Mouse (Mus musculus) kidney, postnatal 0 days (tissue): Measurements from ENCODE around the gene Tardbp. TPM values are rescaled to one million over a fixed set of nuclear protein-coding genes. Genes with fewer than 3 reads are reported as not detected.
A peak's percentile ranks its signal among the peaks of the same experiment; 100 is the strongest.

Experiments
- ATAC-seq: fragments of 200-750 bp; cut with Nextera tagmentation; replicated peaks from 2 replicates; pipeline ENCODE4 v1.8.0; 2017; ENCODE audit warnings: low read depth, moderate number of reproducible peaks, moderate TSS enrichment, moderate library complexity; ENCODE audit not compliant: low FRiP score
- DNase-seq: peaks from one replicate; pipeline ENCODE4 v3.0.0-alpha.2; 2016; ENCODE audit warnings: low spot score
- H3K27ac ChIP-seq: fragments of 300-500 bp; sonication (generic); 2 replicates; pipeline ENCODE4 v1.5.1; 2014; ENCODE audit warnings: mild to moderate bottlenecking
- H3K27me3 ChIP-seq: fragments of 300-500 bp; sonication (generic); 2 replicates; pipeline ENCODE4 v1.6.1; 2014; ENCODE audit warnings: low read length, mixed read lengths; ENCODE audit not compliant: insufficient read depth
- H3K36me3 ChIP-seq: fragments of 300-500 bp; sonication (generic); 2 replicates; pipeline ENCODE4 v1.6.1; 2014; ENCODE audit warnings: low read length, mixed read lengths; ENCODE audit not compliant: insufficient read depth
- H3K4me1 ChIP-seq: fragments of 300-500 bp; sonication (generic); replicated peaks from 2 replicates; pipeline ENCODE4 v1.6.1; 2014; ENCODE audit warnings: antibody characterized with exemption, low read length, mixed read lengths; ENCODE audit not compliant: insufficient read depth
- H3K4me2 ChIP-seq: fragments of 300-500 bp; sonication (generic); 2 replicates; pipeline ENCODE4 v1.6.1; 2014; ENCODE audit warnings: mild to moderate bottlenecking, low read length, moderate library complexity, mixed read lengths
- H3K4me3 ChIP-seq: fragments of 300-500 bp; sonication (generic); replicated peaks from 2 replicates; pipeline ENCODE4 v1.5.1; 2014; ENCODE audit warnings: low read depth, low read length
- H3K9ac ChIP-seq: fragments of 300-500 bp; sonication (generic); 2 replicates; pipeline ENCODE4 v1.6.1; 2014; ENCODE audit warnings: low read depth, low read length
- H3K9me3 ChIP-seq: fragments of 300-500 bp; sonication (generic); replicated peaks from 2 replicates; pipeline ENCODE4 v1.6.1; 2016; ENCODE audit warnings: low read length, inconsistent platforms, mixed read lengths
- CTCF ChIP-seq: IDR thresholded peaks from 2 replicates; pipeline ENCODE4 v1.5.1; 2016; ENCODE audit warnings: antibody characterized with exemption, low read depth, mild to moderate bottlenecking, moderate library complexity
- WGBS: fragments of 180-500 bp; shearing (Covaris S2); extraction: QIAGEN DNeasy Blood & Tissue Kit; methylation state at CpG from one replicate; pipeline ENCODE4 v1.1.7; 2014; 5-methylcytosine and 5-hydroxymethylcytosine counted together
- polyA plus RNA-seq: library from polyadenylated mRNA; unstranded; fragments of >200 nt; fragmentation: Nextera tagmentation; extraction: Ambion mirVana; gene quantifications from 2 replicates; pipeline ENCODE4 v1.2.1, GENCODE M21; 2015

The Tardbp gene
- polyA plus RNA-seq, 1 experiment from 2014 or later = 241 TPM

DNA sequence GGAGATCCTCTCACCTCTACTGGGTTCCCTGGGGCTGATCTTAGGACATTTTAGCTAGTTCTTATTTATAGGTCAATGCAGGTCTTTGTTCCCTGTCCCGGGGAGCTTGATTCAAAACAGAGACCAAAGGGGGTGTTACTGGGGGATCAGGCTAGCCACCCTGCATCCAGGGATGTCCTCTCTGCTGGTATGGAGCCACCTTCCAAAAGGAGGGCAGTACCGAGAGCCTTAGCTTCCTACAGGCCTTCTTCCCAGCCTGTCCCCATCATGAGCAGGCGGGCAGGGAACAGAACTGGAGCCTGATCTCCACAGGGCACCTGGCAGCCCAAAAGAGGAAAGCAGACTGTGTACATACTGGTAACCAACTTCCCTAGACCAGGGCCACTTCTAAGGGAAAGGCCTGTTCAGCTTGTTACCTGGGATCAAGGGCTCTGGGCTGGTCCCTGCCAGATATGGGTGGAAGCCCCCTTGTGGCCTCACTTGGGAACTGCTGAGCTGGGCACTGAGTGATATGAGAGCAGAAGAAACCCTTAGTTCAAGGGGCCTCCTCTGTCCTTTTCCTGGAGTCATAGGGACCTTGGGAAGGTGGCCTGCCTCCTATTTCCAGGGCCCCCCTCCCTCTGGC, 22.2 kb downstream of the Tardbp start:
- H3K4me1 ChIP-seq = 0 out of 2 replicates have a peak, but pooled peaks cover 3% of the 10 kb centered on the region
- no peak for ATAC-seq
- H3K27ac ChIP-seq = no peak overlapping the region
- no peaks in the 10 kb centered on the region for H3K36me3 ChIP-seq
- no peaks in the 10 kb centered on the region for H3K9me3 ChIP-seq
- no peak overlapping the region for H3K4me2 ChIP-seq
- no peak overlapping the region for H3K4me3 ChIP-seq
- peak; percentile 52 for DNase-seq
- peak; percentile 74 for TF ChIP-seq CTCF
- no peak overlapping the region for H3K9ac ChIP-seq
- no peaks in the 10 kb centered on the region for H3K27me3 ChIP-seq
- 91% methylated on average over 3 of the region's 3 CpGs for WGBS

DNA sequence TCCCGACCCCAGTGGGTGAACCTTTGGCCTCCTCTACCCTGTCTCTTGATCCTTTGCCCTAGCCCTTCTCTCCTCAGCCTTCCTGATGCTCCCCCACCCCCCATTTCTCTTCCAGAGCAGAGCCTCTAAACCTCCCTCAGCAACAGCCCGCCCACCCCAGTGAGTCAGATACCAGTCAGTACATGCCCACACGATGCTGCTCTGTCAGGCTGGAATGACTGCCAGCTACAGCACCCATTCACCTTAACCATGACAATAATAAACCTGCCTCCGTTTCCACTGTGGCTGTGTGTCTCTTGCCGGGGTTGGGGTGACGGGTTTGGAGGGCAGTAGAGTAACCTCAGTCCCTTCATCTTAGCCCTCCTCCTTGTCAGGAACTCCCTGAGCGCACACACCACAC, 22.7 kb downstream of the Tardbp start:
- 0 out of 2 replicates have a peak, but pooled peaks cover 3% of the 10 kb centered on the region for H3K4me1 ChIP-seq
- no peak for TF ChIP-seq CTCF
- no peak overlapping the region for H3K4me2 ChIP-seq
- no peak overlapping the region for H3K9ac ChIP-seq
- ATAC-seq (no peak), DNase-seq (no peak)
- WGBS = 72% methylated on average over 7 of the region's 7 CpGs
- no peaks in the 10 kb centered on the region for H3K36me3 ChIP-seq
- H3K4me3 ChIP-seq = no peak overlapping the region
- no peak overlapping the region for H3K27ac ChIP-seq
- H3K9me3 ChIP-seq = no peaks in the 10 kb centered on the region
- H3K27me3 ChIP-seq = no peaks in the 10 kb centered on the region

DNA sequence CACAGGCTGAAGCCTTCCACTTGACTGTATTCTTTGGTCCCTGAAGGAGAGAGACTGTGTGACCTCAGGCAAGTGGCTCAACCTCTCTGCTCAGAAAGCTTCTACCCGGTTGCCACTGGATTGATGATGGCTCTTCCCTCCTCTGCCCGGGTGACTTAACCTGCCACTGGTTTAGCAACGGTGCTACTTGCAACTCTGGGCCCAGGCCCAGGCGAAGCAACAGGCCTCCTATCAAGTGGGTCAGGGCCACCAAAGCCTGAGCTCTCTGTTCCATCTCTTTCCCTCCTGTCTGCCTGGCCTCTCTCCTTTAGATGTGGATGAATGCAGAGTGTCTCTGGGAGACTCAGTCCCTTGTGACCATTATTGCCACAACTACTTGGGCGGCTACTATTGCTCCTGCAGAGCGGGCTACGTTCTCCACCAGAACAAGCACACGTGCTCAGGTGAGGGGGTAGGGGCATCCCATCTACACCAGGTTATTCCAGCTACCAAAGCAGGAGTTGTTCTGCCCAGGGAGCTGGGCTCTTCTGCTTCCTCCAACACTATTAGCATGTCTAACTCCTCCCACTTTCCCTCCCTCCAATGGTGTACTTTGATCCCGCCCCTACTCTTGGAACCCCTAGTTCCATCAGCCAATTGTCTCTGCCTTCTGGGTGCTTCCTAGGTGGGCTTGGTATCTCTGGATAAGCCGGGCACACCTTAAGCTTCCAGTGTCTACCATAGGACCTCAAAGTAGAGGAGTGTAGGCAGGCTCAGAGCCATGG, 23.3 kb downstream of the Tardbp start:
- DNase-seq = no peak
- Histone ChIP-seq H3K4me1 (0 out of 2 replicates have a peak, but pooled peaks cover 3% of the 10 kb centered on the region), H3K4me3 (no peak overlapping the region), H3K27ac (no peak overlapping the region), H3K27me3 (no peaks in the 10 kb centered on the region), H3K36me3 (0 out of 2 replicates have a peak, but pooled peaks cover 1% of the 10 kb centered on the region), H3K9me3 (no peaks in the 10 kb centered on the region), H3K9ac (no peak overlapping the region), H3K4me2 (no peak overlapping the region)
- no peak for TF ChIP-seq CTCF
- ATAC-seq = no peak
- 79% methylated on average over 10 of the region's 10 CpGs for WGBS

DNA sequence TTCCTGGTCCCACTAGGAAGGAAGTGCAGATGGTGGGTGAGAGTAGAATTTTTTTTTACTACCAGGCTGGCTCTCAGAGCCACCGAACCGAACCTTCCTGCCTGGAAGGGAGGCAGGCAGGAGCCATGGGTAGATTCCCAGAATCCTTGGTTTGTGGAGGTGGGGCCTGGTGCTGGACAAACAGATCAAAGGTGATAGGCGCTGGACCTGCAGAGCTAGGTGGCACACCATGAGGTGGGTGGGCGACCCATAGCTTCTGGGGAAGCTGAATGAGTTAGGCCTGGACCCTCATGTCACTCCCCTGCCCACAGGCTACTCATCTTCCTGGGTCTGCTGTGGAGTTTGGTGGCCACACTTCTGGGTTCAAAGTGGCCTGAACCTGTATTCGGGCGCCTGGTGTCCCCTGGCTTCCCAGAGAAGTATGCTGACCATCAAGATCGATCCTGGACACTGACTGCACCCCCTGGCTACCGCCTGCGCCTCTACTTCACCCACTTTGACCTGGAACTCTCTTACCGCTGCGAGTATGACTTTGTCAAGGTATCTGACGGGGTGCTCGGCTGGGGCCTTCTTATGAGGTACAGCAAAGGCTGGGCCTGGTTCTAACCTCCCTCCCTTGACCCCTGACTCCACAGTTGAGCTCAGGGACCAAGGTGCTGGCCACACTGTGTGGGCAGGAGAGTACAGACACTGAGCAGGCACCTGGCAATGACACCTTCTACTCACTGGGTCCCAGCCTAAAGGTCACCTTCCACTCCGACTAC, 24.3 kb downstream of the Tardbp start, which contains the start of gene Masp2:
Masp2 (plus strand) TSS at position 198 of the 764 bp plus-strand sequence.
- no peak for TF ChIP-seq CTCF
- H3K27ac ChIP-seq = no peak within 1 kb of the TSS
- no peak within 1 kb of the TSS for H3K9ac ChIP-seq
- no peak for ATAC-seq
- H3K4me1 ChIP-seq = no peaks in the 10 kb centered on the region
- 0 out of 2 replicates have a peak, but pooled peaks cover 8% of the 10 kb centered on the region for H3K36me3 ChIP-seq
- no peak for DNase-seq
- H3K27me3 ChIP-seq = no peaks in the 10 kb centered on the region
- H3K9me3 ChIP-seq = no peaks in the 10 kb centered on the region
- H3K4me3 ChIP-seq = no peak within 1 kb of the TSS
- WGBS = 91% methylated on average over 14 of the region's 14 CpGs
- no peak within 1 kb of the TSS for H3K4me2 ChIP-seq

DNA sequence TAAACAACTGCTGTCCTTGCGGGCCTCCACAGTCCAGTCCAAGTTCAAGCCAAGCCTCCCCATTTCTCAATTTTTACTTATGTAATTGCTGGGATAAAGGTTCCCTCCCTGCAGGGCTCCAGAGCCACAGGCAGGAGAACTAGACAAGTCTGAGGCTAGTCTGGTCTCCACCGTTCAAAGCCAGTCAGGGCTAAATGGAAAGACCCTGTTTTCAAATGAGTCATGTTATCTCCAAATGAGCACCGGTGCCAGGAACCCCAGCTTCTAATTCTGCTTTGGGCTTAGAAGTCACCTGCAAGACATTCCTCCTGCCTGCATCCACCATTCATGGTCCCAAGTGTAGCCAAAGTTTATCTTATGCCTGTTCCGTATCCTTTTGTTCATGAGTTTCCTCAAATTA, 24.9 kb downstream of the Tardbp start:
- no peak for TF ChIP-seq CTCF
- Histone ChIP-seq H3K27me3 (no peaks in the 10 kb centered on the region), H3K4me3 (no peak overlapping the region), H3K36me3 (0 out of 2 replicates have a peak, but pooled peaks cover 9% of the 10 kb centered on the region), H3K4me2 (no peak overlapping the region), H3K9me3 (no peaks in the 10 kb centered on the region), H3K27ac (no peak overlapping the region), H3K9ac (no peak overlapping the region), H3K4me1 (no peaks in the 10 kb centered on the region)
- ATAC-seq (no peak), DNase-seq (no peak)
- 74% methylated on average over 4 of the region's 4 CpGs for WGBS

DNA sequence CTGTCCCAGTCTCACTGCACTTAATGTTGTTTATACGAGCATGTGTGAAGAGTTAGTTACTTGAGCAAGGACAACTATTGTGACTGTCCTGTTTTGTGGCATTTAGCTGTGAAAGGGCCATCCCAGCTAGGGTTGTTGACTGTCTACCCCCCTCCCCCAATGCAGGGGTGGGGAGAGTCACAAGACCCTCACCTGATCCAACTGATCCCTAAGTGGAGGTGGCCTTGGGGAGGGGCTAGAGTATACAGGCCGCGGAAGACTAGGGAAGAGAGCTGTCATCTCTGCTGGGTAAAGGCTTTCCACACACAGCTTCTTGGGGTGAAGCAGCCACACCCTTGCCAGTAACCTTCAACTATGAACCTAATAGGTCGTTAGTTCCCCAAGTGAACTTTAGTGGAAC, 26.5 kb downstream of the Tardbp start:
- no peak for TF ChIP-seq CTCF
- no peaks in the 10 kb centered on the region for H3K27me3 ChIP-seq
- no peaks in the 10 kb centered on the region for H3K4me1 ChIP-seq
- H3K9me3 ChIP-seq = no peaks in the 10 kb centered on the region
- 83% methylated on average over 4 of the region's 4 CpGs for WGBS
- H3K9ac ChIP-seq = no peak overlapping the region
- no peak overlapping the region for H3K4me2 ChIP-seq
- H3K27ac ChIP-seq = no peak overlapping the region
- H3K4me3 ChIP-seq = no peak overlapping the region
- no peak for DNase-seq
- ATAC-seq = no peak
- peaks cover 13% of the 10 kb centered on the region; the same call in 1 of the 2 replicates for H3K36me3 ChIP-seq
